Mouse (Mus musculus) lung, embryonic 15.5 days (tissue): ENCODE results near the gene Hspd1. TPM values are rescaled to one million over a fixed set of nuclear protein-coding genes. Genes with fewer than 3 reads are reported as not detected.
A peak's percentile ranks its signal among the peaks of the same experiment; 100 is the strongest.

ENCODE experiments used
- ATAC-seq: fragments of 200-750 bp; cut with Nextera tagmentation; 2 replicates; pipeline ENCODE4 v1.8.0; 2017; ENCODE audit warnings: moderate number of reproducible peaks, borderline replicate concordance; ENCODE audit not compliant: low FRiP score, low TSS enrichment; ENCODE audit errors: extremely low read depth
- H3K27ac ChIP-seq: fragments of 300-500 bp; sonication (generic); 2 replicates; pipeline ENCODE4 v1.5.1; 2015; ENCODE audit warnings: moderate library complexity, mild to moderate bottlenecking, inconsistent platforms
- H3K27me3 ChIP-seq: fragments of 300-500 bp; sonication (generic); 2 replicates; pipeline ENCODE4 v1.6.1; 2015; ENCODE audit warnings: inconsistent platforms
- H3K36me3 ChIP-seq: fragments of 300-500 bp; sonication (generic); 2 replicates; pipeline ENCODE4 v1.6.1; 2015; ENCODE audit warnings: inconsistent platforms
- H3K4me1 ChIP-seq: fragments of 300-500 bp; sonication (generic); 2 replicates; pipeline ENCODE4 v1.6.1; 2015; ENCODE audit warnings: inconsistent platforms
- H3K4me2 ChIP-seq: fragments of 300-500 bp; sonication (generic); 2 replicates; pipeline ENCODE4 v1.6.1; 2015; ENCODE audit warnings: inconsistent platforms, mild to moderate bottlenecking, moderate library complexity
- H3K4me3 ChIP-seq: fragments of 300-500 bp; sonication (generic); 2 replicates; pipeline ENCODE4 v1.5.1; 2015; ENCODE audit warnings: mild to moderate bottlenecking, inconsistent platforms
- H3K9ac ChIP-seq: fragments of 300-500 bp; sonication (generic); 2 replicates; pipeline ENCODE4 v1.6.1; 2015; ENCODE audit warnings: inconsistent platforms
- H3K9me3 ChIP-seq: fragments of 300-500 bp; sonication (generic); 2 replicates; pipeline ENCODE4 v1.6.1; 2016; ENCODE audit warnings: inconsistent platforms
- WGBS: fragments of 180-500 bp; shearing (Covaris S2); methylation state at CpG from one replicate; pipeline ENCODE4 v1.1.7; 2015; 5-methylcytosine and 5-hydroxymethylcytosine counted together
- polyA plus RNA-seq: library from polyadenylated mRNA; unstranded; fragments of >200 nt; fragmentation: Nextera tagmentation; extraction: Ambion mirVana; gene quantifications from 2 replicates; pipeline ENCODE4 v1.2.1, GENCODE M21; 2015

Gene Hspd1
- polyA plus RNA-seq, 1 experiment from 2014 or later: 331 TPM

DNA sequence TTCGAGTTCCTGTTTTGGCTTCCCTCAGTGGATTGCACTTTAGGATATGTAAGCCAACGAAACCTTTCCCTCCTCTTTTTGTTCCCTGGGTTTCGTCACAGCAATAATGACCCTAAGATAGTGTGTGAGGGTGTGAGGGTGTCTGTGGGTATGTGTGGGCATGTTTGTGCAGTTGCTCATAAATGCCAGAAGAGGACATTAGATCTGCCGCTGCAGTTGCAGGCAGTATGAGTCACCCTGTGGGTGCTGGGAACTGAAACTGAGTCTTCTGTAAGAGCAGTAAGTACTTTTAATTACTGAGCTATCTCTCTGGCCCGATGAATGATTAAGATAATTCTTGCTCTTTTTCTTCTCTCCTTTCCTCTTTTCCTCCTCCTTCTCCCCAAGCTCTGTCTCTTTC, 35.0 kb upstream of the Hspd1 start:
- Histone ChIP-seq H3K9ac (no peak overlapping the region), H3K9me3 (no peaks in the 10 kb centered on the region), H3K4me1 (no peaks in the 10 kb centered on the region), H3K27ac (no peak overlapping the region), H3K4me2 (no peak overlapping the region), H3K36me3 (no peaks in the 10 kb centered on the region), H3K27me3 (no peaks in the 10 kb centered on the region), H3K4me3 (no peak overlapping the region)
- no peak for ATAC-seq
- 86% methylated on average over 5 of the region's 5 CpGs for WGBS

DNA sequence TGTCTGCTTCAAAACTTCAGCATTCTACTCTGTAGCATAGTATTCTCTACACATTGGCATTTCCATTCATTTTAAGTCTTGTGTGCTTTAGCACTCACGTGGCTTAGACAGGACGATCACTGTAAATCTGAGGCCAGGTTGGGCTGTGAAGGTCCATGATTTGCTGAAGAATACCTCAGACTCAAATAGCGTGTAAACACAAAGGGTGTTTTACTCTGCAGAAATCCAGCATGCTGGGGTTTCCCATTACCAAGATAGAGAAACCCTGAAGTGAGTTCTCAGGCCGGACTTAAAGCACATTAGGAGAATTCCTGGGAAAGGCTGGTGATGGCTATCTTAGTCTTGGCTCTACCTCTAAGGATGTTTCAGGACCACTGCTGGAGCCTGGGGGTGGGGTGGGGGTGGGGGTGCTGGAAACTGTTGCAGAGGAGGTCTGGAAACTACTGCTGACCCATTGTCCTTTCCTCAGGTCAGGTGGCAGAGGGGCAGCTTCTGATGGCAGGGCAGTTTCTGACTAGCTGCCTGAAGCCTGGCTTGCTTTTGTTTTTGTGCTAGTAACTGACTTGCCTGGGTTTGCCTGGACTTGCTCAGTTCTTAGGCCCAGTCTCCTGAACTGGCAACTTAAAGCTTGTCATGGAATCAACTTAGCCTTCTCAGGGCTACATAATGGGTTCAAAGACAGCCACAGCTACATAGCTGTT, 21.2 kb upstream of the Hspd1 start:
- no peak overlapping the region for H3K9ac ChIP-seq
- H3K4me2 ChIP-seq: no peak overlapping the region
- no peaks in the 10 kb centered on the region for H3K9me3 ChIP-seq
- no peaks in the 10 kb centered on the region for H3K27me3 ChIP-seq
- H3K27ac ChIP-seq: no peak overlapping the region
- no peak for ATAC-seq
- 84% methylated on average over 4 of the region's 4 CpGs for WGBS
- no peak overlapping the region for H3K4me3 ChIP-seq
- H3K36me3 ChIP-seq: no peaks in the 10 kb centered on the region
- no peaks in the 10 kb centered on the region for H3K4me1 ChIP-seq

DNA sequence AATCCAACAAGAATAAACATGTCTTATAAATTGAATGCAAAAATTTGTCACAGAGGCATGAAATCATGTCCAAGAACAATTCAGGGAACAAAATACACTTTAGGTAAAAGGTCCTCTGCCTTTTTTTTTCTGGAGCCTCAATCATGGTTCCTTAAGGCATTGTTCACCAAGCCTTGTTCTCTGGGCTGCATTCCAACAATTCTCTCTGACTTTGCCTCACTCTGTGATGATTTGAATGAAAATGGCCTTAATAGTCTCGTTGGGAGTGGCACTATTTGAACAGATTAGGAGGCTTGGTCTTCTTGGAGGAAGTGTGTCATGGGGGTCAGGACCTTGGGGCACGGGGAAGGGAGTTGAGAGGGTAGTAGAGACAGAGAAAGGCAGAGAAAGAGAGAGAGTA, 20.4 kb upstream of the Hspd1 start:
- no peak for ATAC-seq

DNA sequence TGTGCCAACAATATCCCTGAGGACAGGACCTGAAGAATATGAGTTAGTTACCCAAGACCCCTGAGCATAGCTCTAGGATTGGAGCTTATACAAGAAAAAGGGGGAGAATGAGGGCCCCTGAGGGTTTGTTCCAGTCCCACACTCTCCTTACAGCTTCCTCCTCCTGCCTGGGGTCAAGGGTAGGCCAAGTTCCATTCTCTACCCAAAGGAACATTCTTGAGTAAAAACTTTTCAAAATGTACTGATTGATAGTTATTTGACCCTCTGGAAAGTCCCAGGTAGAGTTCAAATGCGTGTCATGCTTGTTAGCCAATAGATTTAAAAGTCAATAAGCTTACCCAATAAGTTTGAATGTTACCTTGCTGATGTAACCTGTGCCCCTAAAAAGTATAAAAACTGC, 19.6 kb upstream of the Hspd1 start:
- no peak overlapping the region for H3K27ac ChIP-seq
- no peak overlapping the region for H3K4me3 ChIP-seq
- no peaks in the 10 kb centered on the region for H3K27me3 ChIP-seq
- no peaks in the 10 kb centered on the region for H3K9me3 ChIP-seq
- 80% methylated on average over 1 of the region's 1 CpGs for WGBS
- H3K4me1 ChIP-seq: no peaks in the 10 kb centered on the region
- H3K9ac ChIP-seq: no peak overlapping the region
- H3K4me2 ChIP-seq: no peak overlapping the region
- no peaks in the 10 kb centered on the region for H3K36me3 ChIP-seq
- ATAC-seq: no peak

More for the DNA sequence above, 20.4 kb upstream of the Hspd1 start:
- Histone ChIP-seq H3K9me3 (no peaks in the 10 kb centered on the region), H3K4me1 (no peaks in the 10 kb centered on the region), H3K36me3 (no peaks in the 10 kb centered on the region), H3K27ac (no peak overlapping the region), H3K9ac (no peak overlapping the region), H3K4me3 (no peak overlapping the region), H3K4me2 (no peak overlapping the region), H3K27me3 (no peaks in the 10 kb centered on the region)
- WGBS: 47% methylated on average over 2 of the region's 2 CpGs

DNA sequence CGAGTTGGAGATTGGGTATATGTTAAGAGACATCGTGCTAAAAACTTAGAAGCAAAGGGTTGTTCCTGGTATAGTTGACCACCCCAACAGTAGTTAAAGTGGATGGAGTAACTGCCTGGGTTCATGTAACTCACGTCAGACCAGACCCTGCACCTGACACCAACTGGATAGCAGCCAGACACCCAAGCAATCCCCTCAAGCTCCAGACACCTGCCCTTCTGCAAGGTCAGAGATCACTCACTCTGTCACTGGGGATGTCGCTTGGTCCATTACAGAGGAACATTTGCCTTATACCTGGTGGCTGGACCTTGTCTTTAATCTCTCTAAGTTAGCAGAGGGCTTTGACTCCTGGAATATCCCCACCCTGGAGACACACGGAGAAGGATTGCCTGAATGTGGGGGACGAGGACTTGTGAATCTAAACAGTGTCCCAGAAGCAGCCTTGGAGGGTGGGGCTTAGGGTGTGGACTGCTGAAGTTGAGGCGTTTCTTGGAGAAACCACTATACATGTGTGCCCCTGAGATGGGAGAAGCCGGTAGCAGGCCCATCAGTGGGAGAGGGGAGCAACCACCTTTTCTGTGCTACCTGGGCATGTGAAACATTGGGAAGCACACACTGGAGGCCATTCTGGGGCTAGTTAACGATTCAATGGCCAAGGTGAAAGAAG, 19.0 kb upstream of the Hspd1 start:
- Histone ChIP-seq H3K4me3 (no peak overlapping the region), H3K4me2 (no peak overlapping the region), H3K27me3 (no peaks in the 10 kb centered on the region), H3K9me3 (no peaks in the 10 kb centered on the region), H3K9ac (no peak overlapping the region), H3K4me1 (no peaks in the 10 kb centered on the region), H3K27ac (no peak overlapping the region), H3K36me3 (no peaks in the 10 kb centered on the region)
- ATAC-seq: no peak
- WGBS: 80% methylated on average over 9 of the region's 9 CpGs

DNA sequence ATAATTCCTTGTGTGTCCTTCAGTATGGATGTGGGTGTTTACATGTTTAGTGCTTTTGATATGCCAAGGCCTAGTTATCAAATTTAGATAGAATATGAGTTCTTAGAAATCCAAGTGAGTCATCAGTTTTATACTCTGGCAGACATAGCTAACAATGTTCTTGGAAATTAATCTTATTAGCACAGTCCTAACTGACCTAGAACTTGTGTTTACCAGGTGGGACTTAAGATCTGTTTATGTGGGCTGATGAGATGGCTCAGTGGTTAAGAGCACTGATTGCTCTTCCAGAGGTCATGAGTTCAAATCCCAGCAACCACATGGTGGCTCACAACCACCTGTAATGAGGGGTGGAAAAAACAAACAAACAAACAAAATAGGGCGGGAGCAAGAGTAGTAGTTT, 4.4 kb upstream of the Hspd1 start:
- H3K36me3 ChIP-seq: peaks cover 25% of the 10 kb centered on the region

DNA sequence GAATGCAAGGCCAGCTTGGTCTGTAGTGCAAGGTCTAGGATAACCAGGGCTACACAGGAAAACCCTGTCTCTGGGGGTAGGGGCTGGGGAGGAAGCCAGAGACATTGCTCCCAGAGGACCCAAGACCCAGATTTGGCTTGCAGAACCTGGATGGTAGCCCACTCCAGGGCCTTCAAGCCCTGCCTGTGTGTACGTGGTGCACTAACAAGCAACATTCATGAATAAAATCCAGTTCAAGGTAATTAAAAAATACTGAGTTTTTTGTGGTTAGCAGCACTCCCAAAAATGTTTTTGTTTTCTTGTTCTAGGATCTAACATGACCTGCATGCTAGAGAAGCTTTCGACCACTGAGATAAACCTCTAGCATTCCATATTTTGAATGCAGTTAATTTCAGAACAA, 4.0 kb upstream of the Hspd1 start:
- peaks cover 25% of the 10 kb centered on the region for H3K36me3 ChIP-seq
- no peak overlapping the region for H3K4me2 ChIP-seq
- H3K27ac ChIP-seq: no peak overlapping the region
- H3K9me3 ChIP-seq: no peaks in the 10 kb centered on the region
- no peak overlapping the region for H3K4me3 ChIP-seq
- no peak overlapping the region for H3K9ac ChIP-seq
- 79% methylated on average over 2 of the region's 2 CpGs for WGBS
- no peak for ATAC-seq
- peaks cover 10% of the 10 kb centered on the region for H3K4me1 ChIP-seq
- H3K27me3 ChIP-seq: no peaks in the 10 kb centered on the region

More for the DNA sequence above, 4.4 kb upstream of the Hspd1 start:
- no peak overlapping the region for H3K27ac ChIP-seq
- ATAC-seq: no peak
- H3K9ac ChIP-seq: no peak overlapping the region
- H3K9me3 ChIP-seq: no peaks in the 10 kb centered on the region
- no peaks in the 10 kb centered on the region for H3K27me3 ChIP-seq
- H3K4me3 ChIP-seq: no peak overlapping the region
- H3K4me2 ChIP-seq: no peak overlapping the region
- 62% methylated on average over 1 of the region's 1 CpGs for WGBS
- H3K4me1 ChIP-seq: peaks cover 10% of the 10 kb centered on the region

DNA sequence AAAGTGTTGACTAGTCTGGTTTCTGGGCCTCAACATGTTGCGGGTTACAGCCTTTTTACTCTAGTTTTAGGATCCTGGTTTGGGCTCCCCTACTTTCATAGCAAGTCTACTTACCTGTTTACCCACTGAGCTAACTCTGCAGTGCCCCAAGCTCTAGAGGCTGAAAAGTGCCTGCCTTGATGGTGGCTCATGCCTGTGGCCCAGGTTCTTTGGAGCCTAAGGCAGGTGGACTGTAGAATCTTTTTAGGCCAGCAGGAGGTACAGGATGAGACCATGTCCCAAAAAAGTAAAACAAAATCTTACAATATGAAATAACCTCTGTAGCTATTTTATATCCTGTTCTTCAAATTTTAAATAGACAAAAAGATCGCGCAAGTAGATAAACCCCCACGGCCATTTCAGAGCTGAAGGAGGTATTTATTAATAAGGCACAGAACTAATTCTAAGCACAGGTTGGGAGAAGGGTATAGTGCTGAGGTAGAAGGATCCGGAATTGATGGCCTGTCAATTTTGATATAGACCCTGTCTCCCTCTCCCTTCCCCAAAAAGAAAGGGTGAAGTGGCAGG, 1.5 kb upstream of the Hspd1 start:
- no peaks in the 10 kb centered on the region for H3K9me3 ChIP-seq
- peak overlapping the region; percentile 28 for H3K9ac ChIP-seq
- H3K4me1 ChIP-seq: peaks cover 30% of the 10 kb centered on the region
- no peak overlapping the region; the same call in 1 of the 2 replicates for H3K27ac ChIP-seq
- peaks cover 29% of the 10 kb centered on the region for H3K36me3 ChIP-seq
- no peaks in the 10 kb centered on the region for H3K27me3 ChIP-seq
- WGBS: 80% methylated on average over 5 of the region's 5 CpGs
- peak overlapping the region; percentile 70 for H3K4me2 ChIP-seq
- ATAC-seq: no peak
- H3K4me3 ChIP-seq: peak overlapping the region; percentile 78

DNA sequence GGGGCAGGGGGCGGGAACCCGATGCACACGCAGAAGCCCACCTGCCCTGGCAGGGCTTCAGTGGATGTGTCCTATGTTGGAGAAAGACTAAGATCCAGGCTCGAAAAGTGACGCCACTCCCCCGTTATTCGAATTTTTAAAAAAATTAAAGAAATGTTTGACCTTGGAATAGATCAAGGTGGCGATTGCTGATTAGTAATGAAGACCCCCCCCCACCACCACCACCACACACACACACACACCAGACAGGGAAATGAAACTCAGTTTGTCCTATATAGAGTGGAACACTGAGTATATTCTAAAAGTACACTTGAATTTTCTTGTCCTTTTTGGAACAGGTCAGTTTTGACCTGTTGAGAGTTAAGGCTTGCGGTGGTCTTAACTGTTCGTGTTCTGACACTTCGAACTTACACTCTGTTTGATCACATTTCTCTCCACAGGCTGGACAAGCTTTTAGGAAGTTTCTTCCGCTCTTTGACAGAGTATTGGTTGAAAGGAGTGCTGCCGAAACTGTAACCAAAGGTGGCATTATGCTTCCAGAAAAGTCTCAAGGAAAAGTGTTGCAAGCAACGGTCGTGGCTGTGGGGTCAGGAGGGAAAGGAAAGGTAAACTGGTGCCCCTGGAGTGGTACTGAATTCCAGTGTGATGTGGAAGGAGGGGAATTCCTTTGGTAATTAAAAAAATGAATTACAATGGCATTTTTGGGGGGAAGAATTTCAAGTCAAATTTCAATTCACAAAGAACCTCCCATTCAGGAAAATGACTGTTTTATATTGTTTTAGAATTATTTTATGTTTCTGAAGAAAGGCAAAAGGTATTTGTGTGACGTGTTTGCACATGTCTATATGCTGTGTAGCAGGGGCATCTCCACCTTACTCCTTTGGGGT, 811 bp upstream of the Hspd1 start:
- WGBS: 4% methylated on average over 16 of the region's 16 CpGs
- Histone ChIP-seq H3K9me3 (no peaks in the 10 kb centered on the region), H3K9ac (peak overlapping the region; percentile 91), H3K27ac (peak overlapping the region; percentile 95), H3K36me3 (peaks cover 37% of the 10 kb centered on the region), H3K4me3 (peak overlapping the region; percentile 78), H3K4me1 (peaks cover 30% of the 10 kb centered on the region), H3K27me3 (no peaks in the 10 kb centered on the region), H3K4me2 (peak overlapping the region; percentile 70)
- no peak for ATAC-seq

DNA sequence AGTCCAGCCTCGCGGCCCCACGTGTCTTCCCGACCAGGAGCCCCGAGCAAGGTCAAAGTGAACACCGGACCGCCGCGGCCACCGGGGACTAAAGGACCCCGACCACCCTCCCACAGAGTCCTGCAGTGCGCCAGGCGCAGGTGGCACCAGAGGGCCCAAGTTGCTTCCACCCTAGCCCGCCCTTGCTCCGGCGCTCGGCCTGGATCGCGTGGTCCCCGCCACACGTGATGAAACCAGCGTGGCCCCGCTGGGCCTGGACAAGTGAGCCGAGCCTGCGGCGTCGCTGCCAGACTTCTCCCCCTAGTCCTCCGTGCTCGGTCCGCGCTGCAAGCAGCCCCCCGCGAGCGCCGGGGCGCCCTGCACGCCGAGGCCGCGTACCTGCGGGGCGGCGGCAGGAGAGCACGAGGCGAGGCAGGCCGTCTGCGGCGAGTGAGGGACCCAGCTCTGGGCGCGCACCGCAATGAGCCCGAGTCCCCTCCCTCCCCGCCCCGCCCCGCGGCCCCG, 590 bp downstream of the Hspd1 start:
- H3K4me1 ChIP-seq: peaks cover 30% of the 10 kb centered on the region
- H3K4me2 ChIP-seq: peak overlapping the region; percentile 70
- H3K4me3 ChIP-seq: peak overlapping the region; percentile 78
- H3K9me3 ChIP-seq: no peaks in the 10 kb centered on the region
- H3K36me3 ChIP-seq: peaks cover 44% of the 10 kb centered on the region
- peak; percentile 50 for ATAC-seq
- H3K27me3 ChIP-seq: no peaks in the 10 kb centered on the region
- under 1% methylated on average over 49 of the region's 57 CpGs for WGBS
- peak overlapping the region; percentile 91 for H3K9ac ChIP-seq
- peak overlapping the region; percentile 95 for H3K27ac ChIP-seq

DNA sequence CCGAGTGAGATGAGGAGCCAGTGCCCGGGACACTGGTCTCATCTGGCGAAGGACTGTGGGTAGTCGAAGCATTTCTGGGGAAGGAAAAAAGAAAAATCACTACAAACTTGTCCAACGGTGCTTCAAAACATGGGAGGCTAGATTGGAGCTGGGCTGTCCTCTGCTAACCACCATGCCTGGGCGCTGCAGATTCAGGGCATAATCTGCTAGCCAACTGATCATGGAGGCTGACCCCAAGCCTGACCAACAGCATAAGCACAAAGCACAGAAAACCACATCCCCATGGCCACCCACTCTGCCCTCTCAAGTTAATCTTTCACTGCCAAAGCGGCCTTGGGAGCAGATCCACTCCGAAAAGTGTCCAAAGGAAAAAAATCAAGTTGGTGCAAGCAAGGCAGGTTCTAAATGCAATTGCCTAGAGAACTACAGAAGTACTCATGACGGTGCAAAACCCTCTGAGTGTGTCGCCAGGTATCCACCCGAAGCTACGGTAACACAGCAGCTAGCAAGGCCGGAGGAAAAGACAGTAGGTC, 1.1 kb downstream of the Hspd1 start:
- no peak for ATAC-seq
- Histone ChIP-seq H3K4me1 (peaks cover 30% of the 10 kb centered on the region), H3K27me3 (no peaks in the 10 kb centered on the region), H3K36me3 (peaks cover 44% of the 10 kb centered on the region), H3K4me3 (peak overlapping the region; percentile 78), H3K27ac (peak overlapping the region; percentile 95), H3K9ac (peak overlapping the region; percentile 91), H3K9me3 (no peaks in the 10 kb centered on the region), H3K4me2 (peak overlapping the region; percentile 70)
- WGBS: under 1% methylated on average over 13 of the region's 13 CpGs
